Mouse (Mus musculus) liver, adult 2 months (tissue): ENCODE measurements around the gene Mrpl45. TPM values are rescaled to one million over a fixed set of nuclear protein-coding genes. Genes with fewer than 3 reads are reported as not detected.
A peak's percentile ranks its signal among the peaks of the same experiment; 100 is the strongest.

Experiments
- DNase-seq: peaks from one replicate; pipeline ENCODE4 v3.0.0-alpha.2; 2011; ENCODE audit warnings: low read depth, low spot score; ENCODE audit errors: extremely low read depth
- H3K27ac ChIP-seq: fragments of 200-500 bp; replicated peaks from 2 replicates; pipeline ENCODE4 v1.5.1; 2012; ENCODE audit warnings: low read depth, mild to moderate bottlenecking, control low read depth, inconsistent platforms, low read length; ENCODE audit not compliant: insufficient read depth
- H3K27me3 ChIP-seq: fragments of 200-500 bp; 2 replicates; pipeline ENCODE4 v1.6.1; 2012; ENCODE audit warnings: mild to moderate bottlenecking, moderate library complexity, low read length, inconsistent platforms; ENCODE audit not compliant: control insufficient read depth, insufficient read depth
- H3K36me3 ChIP-seq: fragments of 200-500 bp; 2 replicates; pipeline ENCODE4 v1.6.1; 2012; ENCODE audit warnings: low read length, inconsistent platforms; ENCODE audit not compliant: control insufficient read depth, insufficient read depth
- H3K4me1 ChIP-seq: fragments of 200-500 bp; 2 replicates; pipeline ENCODE4 v1.6.1; 2011; ENCODE audit warnings: low read length; ENCODE audit not compliant: control insufficient read depth, insufficient read depth
- H3K4me3 ChIP-seq: fragments of 200-500 bp; 2 replicates; pipeline ENCODE4 v1.5.1; 2011; ENCODE audit warnings: low read depth, mild to moderate bottlenecking, control low read depth, low read length, moderate library complexity; ENCODE audit not compliant: insufficient read depth
- H3K79me2 ChIP-seq: fragments of 200-500 bp; 2 replicates; pipeline ENCODE4 v1.6.1; 2012; ENCODE audit warnings: inconsistent platforms, mild to moderate bottlenecking, low read length, moderate library complexity; ENCODE audit not compliant: control insufficient read depth, insufficient read depth
- H3K9ac ChIP-seq: fragments of 200-500 bp; 2 replicates; pipeline ENCODE4 v1.6.1; 2012; ENCODE audit warnings: low read depth, mild to moderate bottlenecking, control low read depth, inconsistent platforms, low read length
- CTCF ChIP-seq: fragments of 200-500 bp; IDR thresholded peaks from 2 replicates; pipeline ENCODE4 v1.5.1; 2011; ENCODE audit warnings: low read depth, low read length, control low read depth
- POLR2A ChIP-seq: fragments of 200-500 bp; IDR thresholded peaks from 2 replicates; pipeline ENCODE4 v1.6.1; 2011; ENCODE audit warnings: low read length, control low read depth; ENCODE audit not compliant: insufficient read depth; ENCODE audit errors: extremely low read depth
- WGBS: fragments of 180-500 bp; shearing (Covaris S2); methylation state at CpG from one replicate; pipeline ENCODE4 v1.1.7; 2018; 5-methylcytosine and 5-hydroxymethylcytosine counted together
- polyA plus RNA-seq: library from polyadenylated mRNA; depleted of rRNA; stranded (reverse); fragments of >200 nt; gene quantifications from 2 replicates; pipeline ENCODE4 v1.2.3, GENCODE M21; 2012
- total RNA-seq: library from RNA; depleted of rRNA; stranded (reverse); fragments of >200 nt; gene quantifications from 2 replicates; pipeline ENCODE4 v1.2.3, GENCODE M21; 2014

Gene Mrpl45
- total and polyA plus RNA-seq, 2 experiments, result 12.8 to 19.9 TPM

- peak; percentile 25 for DNase-seq
- Histone ChIP-seq H3K4me1 (peaks cover 5% of the 10 kb centered on the region), H3K9ac (no peak overlapping the region), H3K4me3 (no peak overlapping the region), H3K36me3 (peaks cover 2% of the 10 kb centered on the region; the same call in 1 of the 2 replicates), H3K27me3 (no peaks in the 10 kb centered on the region), H3K27ac (no peak overlapping the region), H3K79me2 (no peaks in the 10 kb centered on the region)
- TF ChIP-seq POLR2A (no peak), CTCF (no peak)
- WGBS, result 75% methylated on average over 9 of the region's 9 CpGs
Observed at GRCm38 (mm10) chr11:97334400-97334799, 18.9 kb downstream of the Mrpl45 start.

GRCm38 (mm10) chr11:97336238-97336637 lies 20.7 kb downstream of the Mrpl45 start:
- no peak overlapping the region for H3K9ac ChIP-seq
- H3K4me1 ChIP-seq, result peaks cover 5% of the 10 kb centered on the region
- TF ChIP-seq CTCF, result no peak
- no peak for TF ChIP-seq POLR2A
- no peaks in the 10 kb centered on the region for H3K36me3 ChIP-seq
- DNase-seq, result no peak
- H3K4me3 ChIP-seq, result no peak overlapping the region
- no peak overlapping the region for H3K27ac ChIP-seq
- H3K79me2 ChIP-seq, result no peaks in the 10 kb centered on the region
- no peaks in the 10 kb centered on the region for H3K27me3 ChIP-seq
- 67% methylated on average over 6 of the region's 6 CpGs for WGBS

- no peak for TF ChIP-seq CTCF
- H3K36me3 ChIP-seq, result no peaks in the 10 kb centered on the region
- H3K79me2 ChIP-seq, result no peaks in the 10 kb centered on the region
- 68% methylated on average over 14 of the region's 14 CpGs for whole genome bisulfite sequencing
- DNase-seq, result no peak
- H3K4me3 ChIP-seq, result no peak overlapping the region
- no peak overlapping the region for H3K27ac ChIP-seq
- no peaks in the 10 kb centered on the region; the same call in 1 of the 2 replicates for H3K4me1 ChIP-seq
- H3K27me3 ChIP-seq, result no peaks in the 10 kb centered on the region
- no peak overlapping the region for H3K9ac ChIP-seq
Observed at GRCm38 (mm10) chr11:97336751-97337345, 21.3 kb downstream of the Mrpl45 start.

GRCm38 (mm10) chr11:97337363-97337762 lies 21.8 kb downstream of the Mrpl45 start:
- H3K4me1 ChIP-seq, result no peaks in the 10 kb centered on the region
- no peaks in the 10 kb centered on the region for H3K27me3 ChIP-seq
- TF ChIP-seq POLR2A, result no peak
- TF ChIP-seq CTCF, result peak; percentile 49
- H3K9ac ChIP-seq, result no peak overlapping the region
- WGBS, result 65% methylated on average over 12 of the region's 12 CpGs
- H3K27ac ChIP-seq, result no peak overlapping the region
- H3K4me3 ChIP-seq, result no peak overlapping the region
- DNase-seq, result peak; percentile 50
- no peaks in the 10 kb centered on the region for H3K36me3 ChIP-seq
- H3K79me2 ChIP-seq, result no peaks in the 10 kb centered on the region

GRCm38 (mm10) chr11:97338302-97338976 lies 22.9 kb downstream of the Mrpl45 start:
- no peaks in the 10 kb centered on the region for H3K27me3 ChIP-seq
- no peak overlapping the region for H3K4me3 ChIP-seq
- TF ChIP-seq POLR2A (no peak), CTCF (no peak)
- no peak for DNase-seq
- H3K79me2 ChIP-seq, result no peaks in the 10 kb centered on the region
- no peaks in the 10 kb centered on the region for H3K4me1 ChIP-seq
- H3K9ac ChIP-seq, result no peak overlapping the region
- 59% methylated on average over 21 of the region's 21 CpGs for WGBS
- H3K27ac ChIP-seq, result no peak overlapping the region
- H3K36me3 ChIP-seq, result no peaks in the 10 kb centered on the region

GRCm38 (mm10) chr11:97338977-97339315 lies 23.4 kb downstream of the Mrpl45 start:
- no peaks in the 10 kb centered on the region for H3K4me1 ChIP-seq
- 41% methylated on average over 17 of the region's 17 CpGs for WGBS
- no peak for DNase-seq
- no peaks in the 10 kb centered on the region for H3K27me3 ChIP-seq
- TF ChIP-seq POLR2A (no peak), CTCF (no peak)
- no peaks in the 10 kb centered on the region for H3K79me2 ChIP-seq
- H3K4me3 ChIP-seq, result no peak overlapping the region
- H3K36me3 ChIP-seq, result no peaks in the 10 kb centered on the region
- H3K9ac ChIP-seq, result no peak overlapping the region
- H3K27ac ChIP-seq, result no peak overlapping the region
